Mouse (Mus musculus) embryo, embryonic 11 days (tissue): ENCODE measurements at regions not wholly inside any gene's neighbourhood (a gene's known extent, or its start where the extent isn't known, plus 50 kb on each side); places are given as distances from the start of the nearest gene placed in this dataset.

ENCODE experiments used
- DNase-seq: peaks from one replicate; pipeline ENCODE4 v3.0.0-alpha.2; 2015

DNA sequence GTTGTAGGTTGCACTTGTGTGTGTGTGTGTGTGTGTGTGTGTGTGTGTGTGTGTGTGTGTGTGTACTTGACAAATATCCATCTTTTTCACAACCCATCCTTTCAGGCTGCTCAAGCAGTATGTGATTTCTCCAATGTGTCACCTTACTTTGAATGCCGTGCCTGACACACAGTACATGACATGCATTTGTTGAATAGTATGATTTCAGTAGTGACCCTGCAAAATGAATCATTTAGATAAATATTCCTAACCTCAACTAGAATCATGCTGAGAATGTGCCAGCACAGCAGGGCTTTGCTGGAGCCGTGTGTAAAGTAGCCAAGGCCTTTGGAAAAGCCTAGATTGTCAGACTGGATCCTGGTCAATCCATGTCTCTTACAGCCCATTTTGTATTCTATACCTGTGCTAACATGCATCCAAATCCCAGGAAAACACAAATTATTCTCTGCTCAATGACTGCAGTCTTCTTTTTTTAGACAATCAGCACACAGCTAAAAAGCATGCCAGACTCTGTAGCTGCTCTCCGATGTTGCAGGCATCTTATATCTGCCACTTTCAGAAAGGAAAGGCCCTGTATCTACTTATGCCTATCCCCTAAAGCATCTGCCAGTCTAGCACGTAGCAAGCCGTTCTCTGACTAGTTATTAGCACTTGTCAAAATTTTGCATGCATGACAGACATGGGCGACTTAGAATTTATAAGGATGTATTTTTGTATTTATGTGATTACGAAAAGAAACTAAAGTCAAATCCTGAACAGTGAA, 60.0 kb upstream of the Gpr141 start:
- DNase-seq: no peak

- DNase-seq: no peak
These were observed 58.8 kb upstream of the Gpr141 start for GRCm38 (mm10) chr13:19882889-19883288.

GRCm38 (mm10) chr13:19881772-19882171, 57.7 kb upstream of the Gpr141 start:
- no peak for DNase-seq

- no peak for DNase-seq
These were observed 50.7 kb upstream of the Gpr141 start for GRCm38 (mm10) chr13:19874621-19875249.
